Mouse (Mus musculus) frontal cortex, postnatal 25 days (tissue): Measurements from ENCODE around the gene 1700018G05Rik.
A peak's percentile ranks its signal among the peaks of the same experiment; 100 is the strongest.
"Not testable (repeated sequence)": the region's sequence is repeated elsewhere in the genome, so short reads cannot be mapped to it uniquely, and the experiment has no call there.

Source experiments
- DNase-seq, 2 experiments: peaks; one replicate each; pipeline ENCODE4 v3.0.0; 2022; ENCODE audit warnings: low spot score in 2 of 2

The 1700018G05Rik gene

GRCm38 (mm10) chrX:102928072-102928471 is at the start of gene 1700018G05Rik:
Gene 1700018G05Rik, plus strand, starts transcription at chrX:102928372.
- not testable (repeated sequence) for DNase-seq

DNA sequence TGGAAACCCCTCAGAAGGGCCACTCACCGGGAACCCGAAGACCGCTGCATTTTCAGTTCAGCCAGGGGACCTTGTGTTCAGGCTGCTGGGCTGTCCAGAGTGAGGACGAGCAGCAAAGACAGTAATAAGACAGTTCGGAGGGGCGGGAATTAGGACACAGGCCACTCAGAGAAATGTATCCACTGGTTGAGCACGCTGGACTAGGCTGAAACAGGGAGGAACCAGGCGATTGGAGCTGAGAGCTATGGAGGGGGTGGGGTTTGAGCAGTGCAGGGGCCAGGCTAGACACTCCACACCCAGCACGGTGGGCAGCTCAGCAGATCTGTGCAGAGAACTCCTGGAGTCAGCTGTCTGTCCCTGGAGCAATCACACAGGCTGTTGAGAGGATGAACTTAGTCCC is 19.6 kb upstream of the 1700018G05Rik start, which contains the start of the genes Dmrtc1a and 1700011M02Rik:
Gene Dmrtc1a, minus strand, starts transcription at position 101 of the 400 bp plus-strand sequence.
Gene 1700011M02Rik, plus strand, starts transcription at position 319 of the 400 bp plus-strand sequence.
- not testable (repeated sequence) for DNase-seq

GRCm38 (mm10) chrX:102914823-102915222 is 13.3 kb upstream of the 1700018G05Rik start:
- DNase-seq: not testable (repeated sequence)

- peak in 1 of 2 experiments; percentile 11 for DNase-seq
Measured at GRCm38 (mm10) chrX:102926707-102927106, 1.5 kb upstream of the 1700018G05Rik start.

DNA sequence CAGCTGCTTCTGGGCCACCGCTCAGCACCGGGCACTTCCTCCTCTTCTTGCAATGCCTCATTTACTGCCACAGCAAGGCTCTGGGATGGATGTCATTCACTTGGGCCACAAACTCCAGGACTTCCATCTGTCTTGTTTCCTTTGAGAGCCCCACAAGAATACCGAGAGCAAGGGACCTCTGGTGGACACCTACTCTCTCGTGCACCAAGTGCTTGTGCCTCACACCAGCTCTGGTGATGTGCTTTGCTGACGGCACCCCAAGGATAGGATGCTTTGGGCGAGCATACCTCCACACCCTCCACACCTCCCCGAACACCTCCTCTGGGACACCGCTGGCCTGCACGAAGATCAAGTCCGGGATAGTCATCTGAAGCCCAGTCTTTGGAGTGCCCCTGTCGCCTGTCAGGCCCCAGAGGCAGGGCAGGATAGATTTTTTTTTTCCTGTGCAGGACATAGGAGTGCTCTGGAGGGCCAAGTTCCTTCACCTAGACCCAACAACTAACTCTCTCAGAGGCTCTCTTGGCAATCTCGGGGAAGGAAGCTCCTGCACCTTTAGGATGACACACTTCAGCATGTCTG is 4.9 kb downstream of the 1700018G05Rik start:
- no peak for DNase-seq

DNA sequence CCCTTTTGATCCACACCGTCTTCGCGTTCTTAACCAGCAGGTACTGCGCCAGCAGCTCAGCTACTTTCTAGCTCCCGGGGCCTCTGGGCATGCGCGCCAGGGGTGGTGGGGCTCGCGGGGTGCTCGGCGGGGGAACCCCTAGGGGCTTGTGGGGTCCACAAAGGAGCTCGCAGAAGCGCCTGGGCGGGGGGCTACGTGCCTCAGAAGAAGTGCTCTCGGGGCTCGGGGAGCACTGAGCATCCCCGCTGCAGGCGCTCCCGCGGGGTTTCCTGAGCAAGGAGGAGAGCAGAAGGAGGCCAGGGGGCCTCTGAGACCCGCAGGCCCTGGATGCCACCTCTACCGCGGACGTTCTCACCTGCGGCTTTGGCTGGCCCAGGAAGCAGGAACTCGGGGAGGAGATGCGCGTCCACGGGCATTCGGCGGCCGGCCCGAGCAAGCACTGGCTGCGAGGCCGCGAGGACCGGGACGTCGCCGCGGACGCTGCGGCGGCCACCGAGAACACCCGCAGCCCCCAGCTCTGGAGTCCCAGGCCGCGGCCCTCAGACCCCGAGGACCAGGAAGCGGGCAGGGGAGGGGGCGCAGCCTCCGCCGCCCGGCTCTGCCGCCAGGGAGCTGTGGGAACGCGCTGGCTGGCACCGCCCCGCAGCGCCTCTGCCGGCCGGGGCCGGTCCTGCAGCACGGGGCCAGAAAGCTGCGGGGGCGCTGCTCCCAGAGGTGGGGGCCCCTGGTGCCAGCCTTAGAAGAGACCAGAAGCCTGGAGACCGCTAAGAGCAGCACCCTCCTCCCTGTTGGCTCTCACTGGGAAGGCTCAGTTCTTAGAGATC is 5.6 kb downstream of the 1700018G05Rik start:
- DNase-seq: peak; percentile 43 to 65

- DNase-seq: no peak
Measured at GRCm38 (mm10) chrX:102934395-102934764, 6.2 kb downstream of the 1700018G05Rik start.

- no peak for DNase-seq
Measured at GRCm38 (mm10) chrX:102936743-102937142, 8.6 kb downstream of the 1700018G05Rik start.

- not testable (repeated sequence) for DNase-seq
Measured at GRCm38 (mm10) chrX:102950136-102950535, 22.0 kb downstream of the 1700018G05Rik start.

- DNase-seq: no peak
Measured at GRCm38 (mm10) chrX:102958917-102959316, 30.7 kb downstream of the 1700018G05Rik start.

- DNase-seq: no peak
Measured at GRCm38 (mm10) chrX:102960581-102960980, 32.4 kb downstream of the 1700018G05Rik start.
